Mouse (Mus musculus): Measurements from ENCODE around the gene Ntm. TPM values are rescaled to one million over a fixed set of nuclear protein-coding genes. Genes with fewer than 3 reads are reported as not detected.

Ntm gene
- polyA plus RNA-seq, 1 experiment = 2.5 TPM

DNA sequence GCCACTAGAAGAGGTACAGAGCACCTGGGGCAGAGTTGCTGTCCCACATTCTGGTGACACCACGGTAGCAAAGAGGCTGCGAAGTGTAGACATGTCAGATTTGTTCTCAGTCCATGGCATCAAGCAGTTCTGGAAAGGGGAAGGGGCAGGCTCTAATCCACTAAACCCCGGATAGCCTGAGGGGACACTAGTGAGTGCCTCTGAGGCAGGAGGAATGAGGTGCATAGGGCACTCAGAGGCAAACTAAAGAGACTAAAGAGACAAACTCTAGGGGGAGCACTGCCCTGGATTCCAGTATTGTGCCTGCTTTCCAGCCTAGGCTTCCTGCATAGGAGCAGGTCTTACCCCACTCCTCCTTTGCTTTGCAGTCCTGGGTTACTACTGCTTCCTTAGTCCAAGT is 926.5 kb downstream of the Ntm start:
- DNase-seq (ENCODE audit: low spot score) = no peak

DNA sequence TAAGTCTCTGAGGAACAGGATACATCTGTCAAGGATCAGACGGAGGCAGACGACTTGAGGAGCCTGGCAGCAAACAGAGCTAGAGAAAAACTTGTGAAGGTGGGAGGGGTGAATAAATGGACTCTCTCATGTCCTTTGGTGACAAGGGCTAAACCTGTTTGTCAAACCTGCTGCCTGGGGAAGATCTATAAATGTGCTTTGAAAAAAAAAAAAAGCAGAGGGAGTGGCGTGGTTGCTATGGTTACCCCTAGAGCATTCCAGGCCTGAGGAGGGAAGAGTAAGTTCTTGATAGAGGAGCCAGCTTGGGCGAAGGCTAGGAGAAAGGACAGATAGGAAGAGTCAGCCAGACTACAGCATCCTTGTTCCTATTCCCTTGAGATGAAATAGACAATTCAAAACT is 926.9 kb downstream of the Ntm start:
- DNase-seq (ENCODE audit: low spot score) = no peak

DNA sequence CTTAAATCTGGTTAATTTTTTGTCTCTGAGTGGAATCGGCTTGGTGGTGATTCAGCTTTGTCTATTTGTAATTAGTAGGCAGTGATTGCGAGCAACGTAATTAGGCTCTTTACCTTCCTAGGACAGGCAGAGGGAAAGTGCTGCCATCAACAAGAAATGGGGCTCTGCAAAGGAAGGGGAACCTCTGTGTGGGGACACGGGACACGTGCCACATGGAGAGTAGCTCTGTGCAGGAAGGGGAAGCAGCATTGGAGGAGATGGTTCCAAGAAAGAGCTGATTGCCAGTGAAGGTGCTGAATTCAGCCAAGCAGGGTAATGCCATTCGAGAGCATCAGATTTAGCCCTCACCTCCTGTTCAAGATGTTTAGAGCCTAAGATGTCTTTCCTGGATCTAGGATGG is 936.5 kb downstream of the Ntm start:
- DNase-seq (ENCODE audit: low spot score) = no peak

DNA sequence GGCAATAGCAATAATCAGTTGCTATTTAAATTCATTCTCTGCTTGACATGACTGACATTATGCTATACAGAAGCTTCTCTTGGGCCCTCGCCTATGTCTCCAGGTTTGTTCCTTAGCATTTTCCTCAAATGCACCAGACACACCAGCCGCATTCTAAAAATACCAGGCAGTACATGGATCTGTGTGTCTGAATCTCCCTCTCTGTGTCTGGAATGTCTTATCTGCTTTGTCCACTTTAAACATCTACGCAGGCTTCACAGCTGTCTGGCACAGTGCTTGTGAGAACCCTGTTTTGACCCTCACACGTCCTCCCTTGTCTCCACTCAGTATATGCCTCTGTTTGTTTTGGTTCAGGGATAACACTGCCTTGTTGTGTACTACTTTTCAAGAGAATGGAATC is 937.3 kb downstream of the Ntm start:
- no peak for DNase-seq (ENCODE audit: low spot score)

DNA sequence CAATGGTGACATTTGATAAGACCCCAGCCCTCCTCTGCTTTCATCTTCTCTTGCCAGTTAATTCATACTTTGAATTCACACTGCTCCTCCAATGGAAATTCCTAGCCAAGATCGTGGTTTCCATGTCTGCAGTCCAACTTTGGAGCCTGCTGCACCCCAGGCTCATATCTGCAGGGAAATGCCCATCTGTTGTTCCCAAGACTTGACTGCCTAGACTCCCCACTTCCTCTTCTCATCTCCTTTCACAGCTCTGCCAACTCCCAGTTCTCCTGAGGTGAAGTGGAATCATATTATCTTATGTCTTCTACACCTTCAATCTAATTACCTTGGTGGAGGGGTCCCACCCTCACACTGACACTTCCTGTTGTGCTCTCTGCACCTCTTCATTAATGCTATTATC is 937.8 kb downstream of the Ntm start:
- no peak for DNase-seq (ENCODE audit: low spot score)

DNA sequence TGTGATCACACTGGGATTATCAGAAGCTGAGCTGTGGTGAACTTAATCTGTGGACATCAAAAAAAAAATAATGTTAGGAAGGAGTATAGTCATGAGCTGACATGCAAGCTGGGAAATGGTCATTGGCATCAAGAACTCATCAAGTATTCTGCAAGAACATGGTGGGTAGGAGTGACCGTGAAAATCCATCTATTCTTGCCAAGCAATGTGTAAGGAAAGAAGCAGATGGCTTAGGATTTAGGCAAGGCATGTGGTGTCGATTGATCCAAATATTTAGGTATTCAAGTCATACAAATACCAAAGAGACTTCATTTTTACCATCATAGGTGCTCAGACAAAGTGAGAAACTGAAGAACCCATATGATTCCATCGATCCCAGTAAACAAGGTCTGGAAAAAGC is 946.1 kb downstream of the Ntm start:
- no peak for DNase-seq (ENCODE audit: low spot score)

DNA sequence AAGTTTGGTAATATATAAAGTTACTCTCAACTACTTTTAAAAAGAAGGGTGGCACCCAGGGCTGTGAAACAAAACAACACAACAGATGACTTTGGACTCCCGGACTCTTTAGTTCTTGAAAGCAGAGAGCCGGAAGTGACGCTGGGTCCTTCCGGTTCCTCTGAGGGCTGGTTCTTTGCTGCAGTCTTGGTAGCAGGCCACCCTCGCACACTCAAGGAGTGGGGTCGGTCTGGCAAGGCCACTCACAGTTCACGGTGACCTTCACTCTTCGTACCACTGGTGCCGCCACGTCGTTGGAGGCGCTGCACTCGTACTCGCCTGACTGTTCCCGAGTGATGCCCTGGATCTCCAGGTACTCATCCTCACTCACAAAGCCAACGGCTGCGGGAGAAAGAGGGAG is 949.1 kb downstream of the Ntm start:
- no peak for DNase-seq (ENCODE audit: low spot score)

DNA sequence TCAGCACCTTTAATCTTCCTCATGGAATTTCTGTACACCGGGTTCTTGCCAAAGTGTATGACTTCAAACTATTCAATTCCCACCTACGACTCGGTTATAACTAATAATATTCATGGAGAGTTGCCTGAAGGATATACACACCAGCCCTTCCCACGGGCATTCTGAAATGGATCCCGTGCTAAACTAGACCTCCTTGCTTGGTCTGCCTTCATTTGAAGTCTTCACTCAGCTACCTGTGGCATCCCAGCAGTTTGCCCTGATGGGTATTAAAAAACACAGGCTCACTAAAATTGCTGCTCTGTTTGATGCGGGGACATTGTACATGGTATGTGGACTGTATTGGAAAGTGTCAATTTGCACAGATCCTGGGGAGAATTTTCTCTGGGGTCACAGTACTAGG is 950.4 kb downstream of the Ntm start:
- DNase-seq (ENCODE audit: low spot score) = no peak

DNA sequence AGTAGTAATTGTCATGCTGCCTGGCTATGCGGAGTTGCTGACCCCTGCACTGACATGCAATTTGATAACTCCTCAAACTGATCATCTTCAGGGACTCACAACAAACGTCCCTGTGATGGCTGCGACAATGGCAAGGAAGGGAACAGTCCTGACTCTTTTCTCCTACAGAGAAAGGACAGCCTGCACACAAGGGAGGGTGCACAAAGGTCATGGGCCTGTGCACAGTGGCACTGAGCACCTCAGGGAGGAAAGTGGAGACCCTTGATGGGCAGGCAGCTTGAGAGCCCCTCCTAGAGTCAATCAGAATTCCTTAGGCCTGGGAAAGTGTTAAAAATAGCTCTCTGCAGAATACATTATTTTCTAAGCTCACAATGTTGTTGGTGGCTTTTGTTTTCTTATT is 951.5 kb downstream of the Ntm start:
- DNase-seq (ENCODE audit: low spot score) = no peak

DNA sequence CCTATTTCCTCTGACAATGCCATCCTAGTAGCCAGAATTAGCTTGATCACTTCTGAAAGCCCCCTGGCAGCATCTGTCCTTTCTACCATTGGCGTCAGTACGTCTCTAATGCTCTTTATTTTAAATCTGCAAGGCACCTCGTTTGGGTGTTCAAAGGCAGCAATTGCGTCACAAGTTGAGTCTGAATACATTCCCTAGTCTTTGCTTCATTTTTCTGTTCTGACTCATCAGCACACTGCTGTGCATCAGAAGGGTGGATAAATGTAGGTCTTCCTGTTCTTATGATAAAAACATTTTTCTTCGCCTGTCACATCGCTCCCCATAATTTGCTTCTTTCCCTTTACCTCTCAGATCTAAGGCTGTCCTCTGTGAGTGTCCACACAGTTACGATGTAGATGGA is 958.4 kb downstream of the Ntm start:
- DNase-seq (ENCODE audit: low spot score) = no peak

DNA sequence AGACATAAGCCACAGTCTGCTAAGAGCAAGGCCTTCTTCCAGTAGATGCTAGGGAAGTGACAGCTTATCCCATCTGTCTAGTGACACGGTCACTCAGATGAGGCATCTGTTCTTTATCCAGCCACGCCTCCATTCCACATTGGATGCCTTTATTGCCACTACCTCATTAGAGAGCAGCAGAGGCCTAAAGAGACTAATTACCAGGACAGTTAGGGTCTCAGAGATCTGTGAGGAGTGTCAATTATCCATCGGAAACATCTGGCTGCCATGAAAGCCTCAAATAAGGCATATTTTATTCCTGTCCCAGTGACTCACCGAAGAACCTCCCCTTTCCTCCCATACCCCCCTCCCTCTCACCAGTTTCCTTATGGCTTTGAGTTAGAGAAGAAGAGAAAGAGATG is 963.0 kb downstream of the Ntm start:
- no peak for DNase-seq (ENCODE audit: low spot score)

DNA sequence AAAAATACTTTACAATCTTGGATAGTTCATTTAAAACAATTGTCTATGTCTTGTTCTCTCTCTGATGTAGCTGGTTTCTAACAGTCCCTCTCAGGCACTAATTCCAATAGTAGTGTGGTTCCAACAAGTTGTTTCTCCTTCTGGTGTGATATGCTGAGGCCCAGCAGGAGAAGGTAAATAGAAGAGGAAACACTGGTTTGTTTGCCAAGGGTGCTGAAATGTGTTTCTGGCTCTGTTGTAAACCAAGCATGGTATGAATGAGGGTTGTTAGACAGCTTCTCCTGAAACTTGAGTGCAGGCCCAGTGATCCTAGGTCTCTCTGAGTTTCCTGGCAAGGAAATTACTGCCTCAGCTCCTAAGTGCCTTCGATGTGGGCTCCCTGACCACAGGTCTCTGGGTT is 985.7 kb downstream of the Ntm start:
- DNase-seq (ENCODE audit: low spot score) = no peak

DNA sequence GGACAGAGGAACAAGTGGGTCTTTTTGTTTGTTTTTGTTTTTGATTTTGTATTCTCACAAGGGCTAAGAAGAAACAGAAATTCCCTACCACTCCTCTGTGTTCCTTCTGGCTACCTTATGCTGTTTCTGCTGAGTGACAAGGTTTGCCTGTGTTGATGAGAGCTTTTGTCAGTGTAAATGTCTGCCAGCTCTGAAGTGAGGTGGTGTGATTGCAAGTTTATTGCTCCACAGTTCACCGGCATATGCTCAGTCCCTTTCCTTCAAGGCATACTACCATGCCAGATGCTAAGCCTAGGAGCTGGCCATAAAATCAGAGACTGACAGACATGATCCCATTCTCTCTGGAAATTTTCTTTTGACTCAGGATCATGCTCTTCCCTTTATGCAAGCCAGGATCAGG is 993.5 kb downstream of the Ntm start:
- no peak for DNase-seq (ENCODE audit: low spot score)

Measured in urinary bladder, adult 2 months (tissue).